Mouse (Mus musculus) liver (tissue): ENCODE measurements at regions not wholly inside any gene's neighbourhood (a gene's known extent, or its start where the extent isn't known, plus 50 kb on each side); places are given as distances from the start of the nearest gene placed in this dataset.

Experiments used
- DNase-seq: peaks from one replicate; pipeline ENCODE4 v3.0.0-alpha.2; 2020; ENCODE audit warnings: mixed read lengths

GRCm38 (mm10) chr2:103893805-103894204 is 64.0 kb upstream of the Lmo2 start:
- DNase-seq = peak; percentile 92

GRCm38 (mm10) chr2:103894981-103895676 is 62.7 kb upstream of the Lmo2 start:
- DNase-seq = peak; percentile 80

GRCm38 (mm10) chr2:103896160-103896559 is 61.6 kb upstream of the Lmo2 start:
- DNase-seq = peak; percentile 83

DNA sequence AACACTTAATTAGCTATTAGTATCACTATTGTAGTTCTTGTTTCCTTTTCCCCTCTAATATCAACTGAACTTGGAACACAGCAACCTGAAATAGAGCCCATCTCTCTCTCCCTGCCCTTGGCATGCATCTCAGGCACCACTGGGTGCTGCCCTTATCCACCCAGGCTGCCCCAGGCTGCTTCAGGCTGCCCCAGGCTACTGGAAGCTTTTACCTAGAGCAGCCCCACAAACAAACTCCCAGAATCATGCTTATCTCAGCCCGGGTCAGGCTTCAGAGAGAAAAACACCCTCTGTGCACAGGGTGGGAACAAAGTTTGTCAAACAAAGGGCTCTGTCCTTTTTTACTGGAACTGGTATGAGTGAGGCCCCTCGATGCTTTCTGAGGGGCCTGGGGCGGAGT is 61.0 kb upstream of the Lmo2 start:
- DNase-seq = peak; percentile 88

DNA sequence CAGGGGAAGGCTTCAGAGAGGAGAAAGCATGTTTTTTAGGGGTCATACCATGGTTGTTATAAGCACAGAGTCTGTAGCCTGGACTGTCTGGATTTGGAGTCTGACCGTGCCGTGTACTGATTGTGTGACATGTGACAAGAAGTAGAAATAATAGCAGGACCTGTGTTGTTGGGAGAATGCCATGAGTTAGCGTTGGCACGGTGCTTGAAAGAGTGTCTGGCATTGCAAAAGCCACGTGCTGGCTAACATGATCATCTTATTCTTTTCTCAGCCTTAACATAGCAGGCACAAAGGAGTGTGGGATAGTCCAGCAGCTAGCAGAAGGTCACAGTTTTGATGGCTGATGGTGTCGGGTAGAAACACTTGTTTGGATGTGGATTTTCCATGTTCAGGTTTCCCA is 58.1 kb upstream of the Lmo2 start:
- no peak for DNase-seq

DNA sequence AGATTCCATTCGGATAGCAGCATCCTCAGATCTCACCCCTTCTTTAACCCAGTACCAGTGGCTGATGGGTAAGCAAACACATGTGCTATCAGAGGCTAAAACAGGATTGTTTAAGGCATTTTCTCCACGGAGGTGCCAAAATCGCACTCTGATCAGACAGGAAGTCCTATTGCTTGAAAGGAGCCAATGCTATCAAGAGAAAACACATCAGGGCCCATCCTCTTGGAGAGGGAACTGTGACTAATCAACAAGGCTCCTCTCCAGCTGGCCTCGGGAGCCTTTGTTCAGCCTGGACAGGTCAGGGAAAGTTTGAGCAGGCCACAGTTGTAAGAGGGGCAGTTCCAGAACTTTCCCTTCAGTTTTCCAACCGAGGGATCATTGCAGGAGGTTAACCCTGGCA is 57.4 kb upstream of the Lmo2 start:
- DNase-seq = peak; percentile 56

GRCm38 (mm10) chr2:103901457-103901856 is 56.3 kb upstream of the Lmo2 start:
- peak; percentile 34 for DNase-seq

GRCm38 (mm10) chr2:103902777-103903176 is 55.0 kb upstream of the Lmo2 start:
- DNase-seq = no peak

DNA sequence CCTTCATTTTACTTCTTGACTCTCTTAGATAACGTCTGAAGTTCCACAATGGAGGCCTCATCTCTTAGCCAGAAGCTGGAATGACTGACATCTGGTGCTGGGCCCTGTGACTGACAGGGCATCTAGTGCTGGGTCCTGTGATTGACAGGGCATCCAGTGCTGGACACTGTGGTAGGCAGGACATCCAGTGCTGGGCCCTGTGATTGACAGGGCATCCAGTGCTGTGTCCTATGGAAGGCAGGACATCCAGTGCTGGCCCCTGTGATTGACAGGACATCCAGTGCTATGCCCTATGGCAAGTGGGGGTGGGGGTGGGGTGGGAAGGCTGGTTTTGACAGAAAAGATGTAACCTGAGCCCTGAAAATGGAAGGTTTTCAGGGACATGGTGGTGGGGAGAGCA is 52.1 kb upstream of the Lmo2 start:
- no peak for DNase-seq

DNA sequence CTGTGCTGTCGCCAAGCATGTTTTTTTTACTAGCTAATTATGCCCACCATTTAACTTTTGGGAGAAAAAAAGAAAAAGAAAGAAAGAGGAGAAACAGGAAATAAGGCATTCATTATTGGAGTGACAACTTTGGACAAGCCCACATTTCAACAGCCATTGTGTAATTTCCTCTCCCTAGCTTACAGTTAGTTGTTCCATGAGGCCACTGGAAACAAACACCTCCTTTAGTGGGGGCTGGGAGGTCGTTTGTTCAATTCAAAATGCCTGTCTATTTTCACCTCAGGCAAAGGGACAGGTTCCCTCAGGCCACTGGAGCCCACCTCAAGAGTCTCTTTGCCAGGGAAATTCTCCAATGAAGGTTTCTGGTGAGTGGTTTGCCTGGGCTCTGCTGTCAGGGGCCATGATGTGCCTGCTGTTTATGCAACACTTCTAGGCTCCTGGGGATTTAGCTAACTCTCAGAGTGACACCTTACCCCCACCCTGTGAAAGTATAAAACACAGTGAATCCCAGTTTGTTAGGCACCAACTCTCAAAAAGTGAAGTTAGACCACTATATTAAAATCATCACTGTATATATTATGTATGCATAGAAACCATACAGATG is 51.1 kb upstream of the Lmo2 start:
- DNase-seq = no peak
